Mouse (Mus musculus) gonadal fat pad, adult 2 months (tissue): ENCODE measurements at regions not wholly inside any gene's neighbourhood (a gene's known extent, or its start where the extent isn't known, plus 50 kb on each side); places are given as distances from the start of the nearest gene placed in this dataset.

Experiments
- DNase-seq: peaks from one replicate; pipeline ENCODE4 v3.0.0-alpha.2; 2012; ENCODE audit warnings: low read depth

DNA sequence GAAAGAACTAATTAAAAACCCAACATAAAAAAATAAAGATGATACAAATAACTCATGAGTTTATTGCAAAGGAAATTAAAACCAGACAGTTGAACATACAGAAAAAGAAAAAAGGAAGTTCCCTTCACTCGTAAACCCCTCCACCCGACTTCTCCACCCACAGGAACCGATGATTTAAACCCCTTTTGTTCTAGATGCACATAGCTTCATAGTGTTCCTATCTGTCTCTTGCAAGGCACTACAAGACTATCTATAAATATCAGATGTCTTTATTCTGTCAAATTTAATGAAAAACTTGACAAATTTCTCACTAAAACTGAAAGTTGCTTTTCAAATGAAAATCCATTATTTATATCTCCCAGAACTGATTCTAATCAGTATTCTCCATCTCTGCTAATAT, 100.2 kb downstream of the Kctd12 start:
- no peak for DNase-seq

DNA sequence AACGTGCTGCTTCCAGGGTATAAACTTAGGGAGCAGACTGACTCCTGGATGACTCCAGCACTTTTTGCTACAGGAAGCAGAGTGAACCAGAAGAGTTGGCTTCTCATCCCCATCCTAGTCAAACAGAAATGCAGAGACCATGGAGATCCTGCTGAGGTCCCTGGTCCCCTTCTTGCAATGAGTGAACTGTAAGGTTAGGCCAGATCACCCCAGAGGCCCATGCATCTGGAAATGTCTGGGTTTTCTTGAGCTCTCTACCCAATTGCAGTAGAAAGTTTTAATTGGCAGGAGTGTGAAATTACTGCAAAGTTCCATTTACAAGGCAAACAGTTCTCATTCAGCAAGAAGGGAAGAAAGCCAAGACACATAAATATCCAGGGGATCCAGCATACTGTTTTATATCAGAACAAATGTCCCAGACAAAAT, 101.8 kb downstream of the Kctd12 start:
- no peak for DNase-seq

DNA sequence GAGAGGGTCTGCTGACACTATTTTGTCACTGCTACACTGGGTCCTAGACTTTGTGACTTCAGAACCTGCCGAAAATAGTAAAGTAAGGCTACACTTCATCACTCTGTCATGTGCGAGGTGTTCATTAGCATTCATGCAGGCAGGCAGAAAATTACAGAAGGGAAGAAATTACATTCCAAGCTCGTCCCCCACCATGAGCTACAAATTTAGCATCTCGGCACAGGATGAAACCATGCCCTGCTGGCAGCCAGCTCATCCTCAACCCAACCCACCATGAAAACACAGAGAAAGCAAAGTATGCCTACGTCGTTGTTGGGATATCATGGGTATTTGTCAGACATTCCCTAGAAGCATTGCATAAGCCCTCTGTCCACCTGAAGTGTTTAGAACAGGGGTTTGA, 103.9 kb downstream of the Kctd12 start:
- no peak for DNase-seq

DNA sequence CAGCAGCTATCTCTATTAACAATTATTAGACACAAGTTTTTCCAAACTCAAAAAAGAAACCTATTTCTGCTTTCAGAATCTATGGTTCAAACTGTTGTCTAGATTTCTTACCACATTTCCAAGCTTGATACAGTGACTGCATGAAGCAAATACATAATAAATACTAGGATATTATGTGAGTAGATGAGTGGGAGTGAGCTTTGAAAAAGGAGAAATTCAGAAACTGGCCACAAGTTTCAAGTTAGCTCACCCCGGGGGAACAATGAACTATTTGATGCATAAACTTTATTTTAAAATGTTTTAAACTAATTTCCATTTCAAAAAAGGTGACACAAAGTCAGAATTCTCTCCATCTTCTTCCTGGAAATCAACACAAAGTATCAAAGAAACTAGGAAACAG, 114.3 kb downstream of the Kctd12 start:
- DNase-seq = no peak

DNA sequence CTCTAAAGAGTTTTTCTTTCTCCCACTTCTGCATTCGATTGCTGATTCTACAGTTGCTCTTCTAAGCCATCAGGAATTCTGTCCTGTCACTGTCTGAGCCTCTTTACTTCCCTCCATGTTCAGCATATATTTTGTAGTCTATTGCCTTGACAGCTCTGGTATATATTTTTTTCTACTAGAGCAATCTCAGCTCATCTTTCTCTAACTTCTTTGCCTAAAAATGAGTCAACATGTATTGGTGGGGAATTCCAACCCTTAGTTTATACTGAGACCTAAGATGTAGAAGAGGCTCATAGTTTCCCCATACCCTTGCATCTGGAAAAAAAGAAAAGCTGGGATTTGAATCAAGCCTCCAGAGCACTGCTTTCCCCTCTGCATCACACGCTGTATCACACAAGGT, 114.7 kb downstream of the Kctd12 start:
- no peak for DNase-seq

DNA sequence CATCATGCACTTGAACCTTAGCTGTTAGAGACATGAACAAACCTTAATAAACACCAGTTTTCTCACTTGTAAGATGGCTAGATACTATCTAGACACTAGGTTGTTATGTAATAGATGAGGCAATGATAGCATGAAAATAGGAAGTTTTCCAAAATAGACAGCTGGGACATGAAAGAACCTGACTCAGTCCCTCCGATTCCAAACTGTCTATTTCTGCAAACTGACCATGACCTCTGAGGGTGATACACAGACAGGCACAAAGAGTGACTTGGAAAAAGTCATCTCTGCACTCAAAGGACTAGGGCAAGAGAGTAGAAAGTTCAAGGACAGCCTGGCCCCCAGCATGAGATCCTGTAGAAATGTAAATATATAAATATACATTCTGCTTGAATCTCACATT, 115.9 kb downstream of the Kctd12 start:
- no peak for DNase-seq

DNA sequence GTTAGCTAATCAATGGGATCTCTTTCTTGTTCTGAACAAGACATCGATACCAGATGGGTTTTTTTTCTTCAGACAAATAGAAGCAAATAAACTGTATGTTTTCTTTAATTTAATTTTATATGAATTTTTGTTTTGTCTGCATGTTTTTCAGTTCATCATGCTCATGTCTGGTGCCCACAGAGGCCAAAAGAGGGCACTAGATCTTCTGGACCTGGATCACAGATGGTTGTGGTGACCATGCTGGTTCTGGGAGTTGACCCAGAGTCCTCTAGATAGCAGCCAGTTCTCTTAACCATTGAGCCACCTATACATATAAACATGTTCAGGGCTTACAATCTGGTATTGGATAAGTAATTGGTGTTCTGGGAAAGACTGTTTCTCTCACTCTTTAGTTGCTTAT, 120.7 kb downstream of the Kctd12 start:
- DNase-seq = no peak

DNA sequence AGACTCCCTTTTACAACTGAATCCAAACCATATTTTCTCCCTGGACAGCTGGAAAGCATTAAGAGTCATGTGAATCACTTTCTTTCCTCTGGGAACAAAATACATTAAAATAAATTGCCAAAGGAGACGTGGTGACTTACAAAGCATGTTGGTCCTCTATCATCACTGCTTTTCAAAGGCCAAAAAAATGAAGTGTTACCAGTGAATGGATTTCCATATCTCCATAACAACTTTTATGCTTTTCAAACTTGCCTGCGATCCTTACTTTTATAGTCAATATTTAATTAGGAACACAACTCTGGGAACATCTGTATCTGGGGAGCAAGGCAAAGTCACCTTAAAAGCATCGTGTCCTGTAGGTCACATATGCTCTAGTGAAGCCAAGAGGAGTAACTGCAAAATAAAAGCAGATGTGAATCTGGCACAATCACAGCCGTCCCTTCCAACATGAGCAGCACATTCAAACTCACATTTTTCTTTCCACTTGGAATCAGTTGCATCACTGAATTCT, 123.0 kb downstream of the Kctd12 start:
- DNase-seq = no peak

DNA sequence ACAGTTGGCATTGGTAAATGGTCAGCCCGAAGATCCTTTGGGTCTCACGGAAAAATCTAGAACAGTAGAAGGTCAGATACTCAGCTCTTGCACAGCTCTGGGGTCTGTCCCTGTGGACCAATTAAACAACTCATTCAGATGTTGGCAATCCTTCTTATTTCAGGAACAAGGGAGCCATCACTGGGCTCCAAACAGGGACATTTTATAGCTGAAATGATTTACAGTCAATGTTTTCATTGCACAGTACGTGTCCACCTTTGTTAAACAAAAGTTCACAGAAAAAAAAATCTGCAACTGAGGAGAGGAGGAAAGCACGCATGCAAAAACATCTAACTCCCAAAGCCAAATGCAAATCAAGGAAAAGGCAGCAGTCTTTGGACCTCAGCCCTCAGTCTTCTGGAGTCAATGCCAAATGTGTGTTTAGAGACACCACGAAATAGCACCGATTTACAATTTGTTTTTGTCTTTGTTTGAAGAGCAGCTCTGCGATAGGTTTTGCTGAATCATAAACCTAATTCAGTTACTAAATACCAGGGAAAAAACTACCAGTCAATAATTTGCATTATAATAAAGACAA, 127.1 kb downstream of the Kctd12 start:
- DNase-seq = no peak

DNA sequence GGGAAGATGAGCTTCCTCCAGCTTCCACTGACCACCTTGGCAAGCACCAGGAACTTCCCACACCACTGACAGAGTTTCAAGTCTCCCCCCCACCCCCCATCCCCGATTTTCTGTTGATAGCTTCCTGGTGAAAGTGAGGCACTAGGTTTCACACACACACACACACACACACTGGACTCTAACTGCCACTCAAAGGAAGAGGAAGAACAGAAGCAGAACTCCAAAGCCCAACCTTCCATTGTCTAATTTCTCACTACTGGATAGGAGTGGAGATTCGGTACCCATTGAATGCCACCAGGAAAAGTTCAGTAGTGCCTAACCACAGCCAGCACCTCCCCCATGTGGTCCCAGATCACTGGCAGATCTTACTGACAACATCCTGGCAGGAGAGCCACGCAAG, 138.7 kb downstream of the Kctd12 start:
- no peak for DNase-seq

DNA sequence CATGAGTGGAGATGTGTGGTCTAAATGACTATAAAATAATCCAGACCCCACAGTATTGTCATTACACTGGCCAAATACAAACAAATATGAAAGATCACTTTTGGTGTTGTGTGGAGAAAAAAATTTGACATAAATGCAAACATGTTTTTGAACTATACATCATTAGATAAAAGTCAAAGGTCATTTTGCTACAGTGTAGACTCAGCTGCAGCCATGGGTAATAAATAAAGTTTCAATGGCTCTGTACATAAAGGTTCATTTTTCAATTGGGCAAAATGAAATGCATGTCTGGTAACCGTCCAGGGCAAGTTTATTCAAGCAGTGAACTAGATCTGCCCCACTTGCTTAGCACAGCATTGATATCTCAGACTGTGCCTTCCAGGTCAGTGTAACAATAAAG, 144.8 kb downstream of the Kctd12 start:
- no peak for DNase-seq

DNA sequence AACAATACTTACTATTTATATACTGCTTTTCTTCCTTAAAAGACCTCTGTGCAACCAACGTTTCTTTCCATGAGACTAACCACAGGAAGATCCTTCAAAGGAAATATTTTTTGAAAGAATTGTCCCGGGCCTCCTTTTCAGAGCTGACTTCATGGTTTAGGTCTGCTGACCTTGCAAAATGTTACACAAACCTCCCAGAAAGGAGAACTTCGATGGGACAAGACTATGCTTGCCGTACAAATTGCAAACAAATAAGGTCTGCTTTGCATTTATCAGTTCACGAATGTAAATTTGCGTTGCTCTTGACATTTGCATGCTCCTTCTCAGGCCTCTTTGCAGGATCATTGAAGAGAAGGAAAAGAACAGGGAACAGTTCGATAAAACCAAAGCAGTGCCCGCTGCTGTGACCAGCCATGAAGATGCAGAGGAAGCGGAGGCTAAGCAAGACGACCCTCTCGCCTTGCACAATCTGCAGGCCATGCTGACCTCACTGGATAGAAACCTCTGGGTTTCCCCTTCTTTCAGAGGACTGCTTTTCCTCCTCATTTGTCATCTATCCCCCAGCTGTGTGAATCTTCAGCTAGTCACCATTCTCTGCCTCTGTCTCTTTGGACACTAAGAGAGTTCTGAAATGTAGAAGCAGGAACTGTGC, 147.2 kb downstream of the Kctd12 start:
- no peak for DNase-seq

DNA sequence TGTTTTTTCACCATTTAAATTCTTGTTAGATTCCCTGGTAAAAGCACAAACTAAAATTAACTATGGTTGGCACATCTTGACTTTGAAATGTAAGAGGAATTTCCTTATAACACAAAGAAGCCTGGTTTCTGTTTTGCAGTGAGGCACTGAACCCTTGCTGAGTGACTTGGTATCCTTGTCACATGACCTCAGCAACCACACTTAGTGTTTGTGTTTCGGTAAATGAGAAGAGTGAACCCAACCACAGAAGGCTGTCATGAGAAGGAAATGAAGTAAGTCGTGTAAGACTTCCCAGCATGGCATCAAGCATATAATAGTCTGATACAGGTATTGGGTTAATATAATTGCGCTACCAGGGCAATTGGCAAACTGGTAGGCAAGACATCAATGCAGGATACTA, 154.0 kb downstream of the Kctd12 start:
- no peak for DNase-seq

DNA sequence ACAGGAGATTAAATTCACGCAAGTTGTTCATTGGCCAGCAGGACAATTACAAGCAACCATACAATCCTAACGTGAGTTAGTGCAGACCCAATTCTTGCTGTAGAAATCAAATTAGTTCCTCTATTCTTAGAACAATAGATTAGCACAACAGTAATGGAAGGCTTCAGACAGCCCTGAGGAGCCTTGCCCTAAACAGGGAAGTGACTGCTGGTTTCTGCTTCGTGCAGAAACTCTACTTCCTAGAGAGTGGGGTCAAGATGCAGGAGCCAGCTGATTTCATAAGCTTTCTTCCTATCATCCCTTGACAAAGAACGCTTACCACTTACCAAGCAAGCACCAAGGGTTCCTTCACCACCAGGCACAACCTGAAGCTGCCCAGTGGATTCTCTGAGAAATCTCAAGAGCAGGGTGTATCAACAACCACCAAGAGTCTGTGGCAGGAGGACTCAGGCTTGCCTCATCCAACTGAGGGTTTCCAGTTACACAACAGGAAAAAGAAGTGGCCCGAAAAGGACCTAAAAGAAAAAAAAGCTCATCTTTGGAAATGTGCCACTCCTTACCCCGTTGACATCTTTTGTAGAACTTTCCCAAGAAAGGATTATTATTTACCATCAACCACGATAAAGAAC, 154.6 kb downstream of the Kctd12 start:
- no peak for DNase-seq

DNA sequence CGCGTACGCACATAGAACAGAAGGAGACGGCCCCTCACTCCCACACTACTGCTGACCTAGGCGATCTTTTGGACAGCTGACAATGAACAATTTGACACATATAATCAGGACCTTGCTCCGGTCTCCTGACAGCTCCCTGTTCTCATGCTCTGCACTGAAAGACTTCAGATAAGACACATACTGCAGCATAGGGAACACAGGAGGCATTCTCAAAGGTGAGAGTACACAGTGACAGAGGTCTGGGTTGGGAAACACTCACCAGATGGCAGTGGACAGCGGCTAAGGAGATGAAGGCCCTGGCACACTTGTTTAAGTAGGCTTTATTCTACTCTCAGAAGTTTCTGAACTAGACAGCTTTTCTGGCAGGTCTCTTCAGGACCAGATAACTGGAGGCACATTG, 156.9 kb downstream of the Kctd12 start:
- DNase-seq = no peak

DNA sequence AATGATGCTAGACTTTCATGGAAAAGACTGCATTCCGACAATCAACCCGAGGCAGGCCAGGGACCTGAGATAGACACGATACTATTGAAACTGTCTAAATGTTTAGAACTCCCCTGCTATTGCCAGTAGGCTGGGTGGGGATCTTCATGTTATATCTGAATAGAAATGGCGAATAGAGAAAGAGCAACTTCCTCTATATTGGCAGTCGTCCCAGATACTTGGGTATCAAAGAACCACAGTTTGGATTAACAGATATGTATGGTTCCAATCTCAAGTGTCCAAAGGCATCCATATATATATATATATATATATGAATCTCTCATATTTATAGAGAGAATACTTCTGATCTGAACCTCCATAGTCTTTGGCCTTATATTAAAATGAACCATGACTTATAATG, 161.8 kb downstream of the Kctd12 start:
- DNase-seq = no peak

DNA sequence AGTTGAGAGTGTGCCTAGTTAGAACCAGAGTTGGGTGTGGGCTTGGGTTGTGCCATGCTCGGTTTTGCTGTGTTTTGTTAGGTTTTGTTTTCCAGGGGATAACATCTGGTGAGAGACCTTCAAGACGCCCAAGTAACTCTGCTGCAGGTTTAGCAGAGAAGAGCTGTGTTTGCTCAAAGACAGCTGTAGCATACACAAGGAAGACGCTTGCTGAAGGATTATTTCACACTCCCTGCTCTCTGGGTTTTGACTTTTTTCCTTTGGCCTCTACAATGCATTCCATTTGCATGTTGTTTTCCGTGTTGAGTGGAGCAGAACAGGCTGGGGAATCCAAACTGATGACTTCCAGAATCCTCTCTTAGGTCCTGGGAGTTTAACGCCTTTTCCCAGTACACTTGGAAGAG, 170.8 kb downstream of the Kctd12 start:
- DNase-seq = no peak

DNA sequence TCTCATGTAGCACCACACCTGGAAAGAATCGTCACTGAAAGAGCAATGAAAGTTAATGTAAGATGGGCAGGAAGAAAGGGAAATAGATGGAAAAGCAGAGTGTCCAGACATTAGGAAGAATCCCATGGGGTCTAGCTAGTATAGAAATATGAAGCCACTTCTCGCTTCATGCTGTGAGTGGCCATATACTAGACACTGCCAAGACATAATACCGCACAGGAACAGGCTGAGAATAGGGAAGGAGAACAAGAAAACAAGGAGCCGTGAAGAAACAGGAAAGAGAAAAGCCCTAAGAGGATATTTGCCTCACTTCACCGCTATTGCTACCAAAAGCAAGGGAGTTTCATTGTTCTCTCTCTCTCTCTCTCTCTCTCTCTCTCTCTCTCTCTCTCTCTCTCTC, 171.4 kb downstream of the Kctd12 start:
- no peak for DNase-seq

DNA sequence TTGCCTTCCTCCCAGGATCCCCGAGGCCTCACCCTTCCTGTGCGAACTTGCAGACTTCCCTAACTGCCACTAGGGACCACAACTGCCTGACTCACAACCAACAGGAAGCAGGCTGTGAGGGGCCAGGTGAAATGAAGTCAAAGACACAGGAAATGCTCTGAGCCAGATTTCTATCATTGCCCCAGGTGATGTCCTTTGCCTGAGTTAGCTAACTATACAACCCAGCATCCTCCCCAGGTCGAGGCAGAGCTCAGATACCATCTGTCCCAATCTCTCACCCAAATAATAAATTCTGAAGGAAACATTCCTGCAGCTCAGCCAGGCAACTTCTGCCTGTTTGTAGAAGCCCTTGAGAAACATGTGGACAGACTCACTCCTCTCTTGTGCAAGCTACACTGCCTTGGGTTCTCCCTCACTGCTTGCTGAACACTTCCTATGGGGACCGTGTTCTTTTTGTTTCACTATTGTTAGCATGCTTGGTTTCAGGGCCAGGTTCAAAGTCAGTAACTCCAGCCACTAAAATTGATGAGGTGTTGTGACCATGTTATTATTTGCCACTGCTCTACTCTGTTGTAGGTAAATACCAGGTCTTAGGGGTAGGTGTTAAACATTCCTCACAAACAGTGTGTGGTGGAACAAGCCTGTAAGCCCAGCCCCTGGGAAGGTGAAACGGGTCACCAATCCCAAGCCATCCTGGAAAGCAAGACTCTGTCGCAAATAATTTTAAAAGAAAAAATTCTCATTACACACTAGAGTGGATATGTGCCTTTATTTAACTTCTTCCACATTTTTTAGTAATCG, 172.1 kb downstream of the Kctd12 start:
- no peak for DNase-seq

DNA sequence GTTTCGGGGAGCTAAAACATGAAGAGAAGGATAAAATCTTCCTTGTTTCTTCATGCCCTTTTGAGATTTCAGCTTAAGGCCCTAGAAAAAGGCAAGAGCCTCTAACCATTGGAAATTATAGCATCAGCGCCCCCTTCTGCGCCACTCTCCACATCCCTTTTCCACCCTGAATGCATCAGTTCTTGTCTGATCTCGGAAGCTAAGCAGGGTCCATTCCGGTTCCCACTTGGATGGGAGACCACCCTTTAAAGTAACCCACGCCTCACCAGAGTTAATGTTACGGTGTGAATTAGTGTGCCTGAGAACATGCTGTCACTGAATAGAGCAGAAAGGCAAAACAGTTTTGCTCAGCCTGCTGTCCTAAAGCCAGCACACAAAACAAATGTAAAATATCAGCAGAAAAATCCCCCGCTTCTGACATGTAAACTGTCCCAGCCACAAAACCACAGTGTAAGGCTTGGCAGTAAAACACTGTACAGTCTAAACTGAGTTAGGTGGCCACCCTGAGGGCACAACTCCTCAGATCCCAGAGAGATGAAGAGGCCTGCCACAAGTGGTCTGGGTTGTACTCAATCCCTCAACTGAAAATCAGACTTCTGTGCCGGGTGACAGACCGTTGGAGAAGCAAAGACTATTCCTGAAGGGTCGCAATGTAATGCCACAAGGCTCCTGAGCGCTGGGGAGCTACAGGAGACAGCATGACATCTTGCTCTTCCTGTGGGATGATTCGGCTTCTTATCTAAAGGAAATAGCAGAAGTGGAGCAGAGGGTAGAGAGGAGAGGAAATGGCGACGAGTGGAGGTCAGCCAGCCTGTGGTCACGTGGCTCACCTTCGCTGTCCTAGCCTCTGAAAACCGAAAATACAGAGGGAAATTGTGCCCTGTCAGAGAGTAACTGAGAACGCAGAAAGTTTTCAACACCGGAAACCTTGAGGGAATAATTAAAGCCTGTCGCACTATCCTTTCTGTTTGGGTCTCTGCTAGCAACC, 176.2 kb downstream of the Kctd12 start:
- DNase-seq = no peak

DNA sequence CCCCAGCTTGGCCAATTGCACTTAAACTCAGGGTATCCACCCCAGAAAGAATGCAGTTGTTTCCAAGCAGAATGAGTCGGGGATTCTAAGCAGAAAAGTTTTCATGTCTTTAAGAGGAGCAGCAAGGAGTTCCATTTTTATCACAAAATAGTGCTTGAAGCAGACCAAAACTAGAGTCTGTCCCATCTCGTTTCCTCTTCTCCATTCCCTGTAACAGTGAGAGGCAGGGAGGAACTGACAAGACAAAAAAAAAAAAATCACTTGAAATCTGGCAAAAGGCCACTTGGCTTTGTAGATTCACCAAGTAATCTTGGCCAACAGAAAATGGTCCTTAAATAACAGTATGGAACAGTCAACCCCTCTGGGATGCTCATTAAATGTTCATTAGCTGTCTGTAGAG, 186.8 kb downstream of the Kctd12 start:
- no peak for DNase-seq
